Mouse (Mus musculus) forebrain, embryonic 11.5 days (tissue): Measurements from ENCODE around the gene Abcg5. TPM values are rescaled to one million over a fixed set of nuclear protein-coding genes. Genes with fewer than 3 reads are reported as not detected.

Experiments used
- ATAC-seq: fragments of 200-750 bp; cut with Nextera tagmentation; replicated peaks from 2 replicates; pipeline ENCODE4 v1.8.0; 2017; ENCODE audit warnings: moderate TSS enrichment; ENCODE audit not compliant: low FRiP score
- DNase-seq: peaks from one replicate; pipeline ENCODE4 v3.0.0-alpha.2; 2017; ENCODE audit warnings: low spot score
- H3K27ac ChIP-seq: fragments of 300-500 bp; sonication (generic); 2 replicates; pipeline ENCODE4 v1.5.1; 2014; ENCODE audit warnings: low read depth, low read length
- H3K27me3 ChIP-seq: fragments of 300-500 bp; sonication (generic); 2 replicates; pipeline ENCODE4 v1.6.1; 2014; ENCODE audit warnings: mild to moderate bottlenecking, low read length, mixed read lengths; ENCODE audit not compliant: control insufficient read depth, insufficient read depth
- H3K36me3 ChIP-seq: fragments of 300-500 bp; sonication (generic); 2 replicates; pipeline ENCODE4 v1.6.1; 2014; ENCODE audit warnings: mild to moderate bottlenecking, low read length, moderate library complexity, mixed read lengths; ENCODE audit not compliant: control insufficient read depth, insufficient read depth
- H3K4me1 ChIP-seq: fragments of 300-500 bp; sonication (generic); replicated peaks from 2 replicates; pipeline ENCODE4 v1.6.1; 2014; ENCODE audit warnings: low read length, mixed read lengths; ENCODE audit not compliant: control insufficient read depth, insufficient read depth
- H3K4me2 ChIP-seq: fragments of 300-500 bp; sonication (generic); 2 replicates; pipeline ENCODE4 v1.6.1; 2014; ENCODE audit warnings: low read depth, mild to moderate bottlenecking, low read length, moderate library complexity, mixed read lengths; ENCODE audit not compliant: severe bottlenecking
- H3K4me3 ChIP-seq: fragments of 300-500 bp; sonication (generic); 2 replicates; pipeline ENCODE4 v1.5.1; 2014; ENCODE audit warnings: low read depth, low read length
- H3K9ac ChIP-seq: fragments of 300-500 bp; sonication (generic); 2 replicates; pipeline ENCODE4 v1.6.1; 2014; ENCODE audit warnings: low read length
- H3K9me3 ChIP-seq: fragments of 300-500 bp; sonication (generic); 2 replicates; pipeline ENCODE4 v1.6.1; 2016; ENCODE audit warnings: low read length, mixed read lengths; ENCODE audit not compliant: control insufficient read depth
- WGBS: fragments of 180-500 bp; shearing (Covaris S2); extraction: QIAGEN DNeasy Blood & Tissue Kit; methylation state at CpG from one replicate; pipeline ENCODE4 v1.1.7; 2014; 5-methylcytosine and 5-hydroxymethylcytosine counted together
- polyA plus RNA-seq: library from polyadenylated mRNA; unstranded; fragments of >200 nt; fragmentation: Nextera tagmentation; extraction: Ambion mirVana; gene quantifications from 2 replicates; pipeline ENCODE4 v1.2.1, GENCODE M21; 2014

Gene Abcg5
- 5.1 and 5.9 TPM in 2 replicates for polyA plus RNA-seq

DNA sequence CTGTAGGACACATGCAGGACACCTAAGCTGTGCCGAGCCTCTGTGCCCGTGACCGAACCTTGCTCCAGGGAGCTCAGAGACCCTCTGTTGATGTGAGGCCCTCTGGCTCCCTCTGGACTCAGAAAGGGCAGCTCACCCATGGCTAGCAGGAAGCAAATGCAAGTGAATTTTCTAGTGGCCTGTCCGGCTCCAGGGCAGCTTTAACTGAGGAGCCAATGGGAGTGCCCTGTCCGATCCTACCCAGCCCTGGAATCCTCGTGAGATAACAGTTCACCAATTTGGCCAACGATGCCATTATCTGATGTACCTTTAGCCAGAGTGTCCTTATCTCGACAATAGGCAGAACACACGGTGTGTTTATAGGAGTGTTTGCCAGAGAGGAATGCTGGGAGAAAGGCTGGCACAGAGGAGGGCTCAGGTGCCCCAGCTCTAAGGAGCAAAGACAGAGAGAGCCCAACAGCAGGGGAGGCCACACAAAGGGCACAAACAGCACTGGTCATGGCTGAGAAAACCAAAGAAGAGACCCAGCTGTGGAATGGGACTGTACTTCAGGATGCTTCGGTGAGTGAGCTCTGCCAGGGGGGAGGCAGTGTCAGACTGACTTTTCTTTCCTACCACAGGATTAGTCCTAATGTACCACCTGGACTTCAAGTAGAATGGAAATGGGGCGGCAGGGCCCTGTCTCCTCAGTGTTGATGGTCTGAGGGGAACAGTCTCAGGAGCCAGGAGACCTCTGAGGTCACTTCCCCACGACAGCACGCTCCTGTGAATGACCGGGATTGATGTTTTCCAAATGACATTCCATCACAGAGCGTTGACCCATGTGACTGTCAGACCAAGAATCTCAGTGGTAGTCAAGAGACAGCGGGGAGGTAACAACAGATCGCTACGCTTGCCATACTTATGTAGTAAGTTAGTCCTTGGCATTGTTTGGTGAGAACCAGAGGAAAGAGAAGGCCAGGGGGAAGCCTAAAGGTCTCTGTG, at the start of gene Abcg5:
TSS of gene Abcg5 (minus strand) at position 278 of the 984 bp plus-strand sequence.
- no peaks in the 10 kb centered on the region for H3K36me3 ChIP-seq
- no peaks in the 10 kb centered on the region for H3K27me3 ChIP-seq
- ATAC-seq, result no peak
- WGBS, result 80% methylated on average over 18 of the region's 18 CpGs
- no peak within 1 kb of the TSS for H3K4me3 ChIP-seq
- no peak within 1 kb of the TSS for H3K27ac ChIP-seq
- H3K4me2 ChIP-seq, result no peak within 1 kb of the TSS
- H3K9me3 ChIP-seq, result no peaks in the 10 kb centered on the region
- no peak for DNase-seq
- no peak within 1 kb of the TSS for H3K9ac ChIP-seq
- H3K4me1 ChIP-seq, result no peaks in the 10 kb centered on the region

- Histone ChIP-seq H3K27me3 (no peaks in the 10 kb centered on the region), H3K4me2 (no peak overlapping the region), H3K36me3 (peaks cover 6% of the 10 kb centered on the region; the same call in 1 of the 2 replicates), H3K4me3 (no peak overlapping the region), H3K9me3 (no peaks in the 10 kb centered on the region), H3K4me1 (no peaks in the 10 kb centered on the region), H3K27ac (no peak overlapping the region), H3K9ac (no peak overlapping the region)
- ATAC-seq, result no peak
- DNase-seq, result no peak
- 99% methylated on average over 8 of the region's 8 CpGs for WGBS
Observed at GRCm38 (mm10) chr17:84732612-84733011, 49.8 kb upstream of the Abcg5 start.

DNA sequence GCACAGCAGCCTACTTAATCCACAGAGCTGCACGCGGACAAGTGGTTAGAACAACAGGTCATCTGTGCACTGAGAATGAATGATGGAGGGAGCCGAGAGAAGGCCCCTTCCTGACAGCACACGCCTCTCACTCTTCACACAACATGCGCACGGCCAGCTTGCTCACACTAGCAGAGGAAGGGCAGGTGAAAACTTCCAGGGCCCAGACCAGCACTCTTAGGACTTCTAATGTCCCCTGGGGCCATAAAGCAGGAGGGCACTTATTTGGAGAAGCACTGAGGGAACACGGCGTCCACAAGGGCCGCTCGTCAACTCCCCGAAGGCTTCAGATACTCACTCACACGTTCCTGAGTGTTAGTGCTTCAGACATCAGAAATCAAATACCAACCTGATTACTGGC, 48.5 kb upstream of the Abcg5 start:
- Histone ChIP-seq H3K36me3 (peaks cover 6% of the 10 kb centered on the region; the same call in 1 of the 2 replicates), H3K9me3 (no peaks in the 10 kb centered on the region), H3K27ac (no peak overlapping the region), H3K4me2 (no peak overlapping the region), H3K9ac (no peak overlapping the region), H3K27me3 (no peaks in the 10 kb centered on the region), H3K4me3 (no peak overlapping the region), H3K4me1 (no peaks in the 10 kb centered on the region)
- 93% methylated on average over 12 of the region's 12 CpGs for WGBS
- ATAC-seq (no peak), DNase-seq (no peak)

DNA sequence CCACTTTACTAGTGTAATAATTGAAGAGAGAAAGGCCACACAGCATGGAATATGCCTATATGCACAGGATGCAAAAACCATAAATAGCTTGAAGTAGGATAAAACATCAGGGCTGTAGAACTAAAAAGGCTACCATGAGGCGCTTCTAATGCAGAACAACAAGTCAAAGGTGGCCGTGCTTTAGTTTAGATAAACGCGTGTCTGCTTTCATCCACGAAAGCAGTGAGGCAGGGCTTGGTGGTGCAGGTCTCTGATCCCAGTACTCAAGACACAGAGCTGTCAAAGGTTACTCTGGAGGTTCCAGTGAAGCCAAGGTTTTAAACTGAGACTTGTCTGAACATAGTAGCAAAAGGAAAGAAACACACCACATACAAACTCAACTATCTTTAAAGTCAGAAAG, 46.3 kb upstream of the Abcg5 start:
- no peak for DNase-seq
- no peaks in the 10 kb centered on the region for H3K9me3 ChIP-seq
- no peak overlapping the region for H3K9ac ChIP-seq
- no peak overlapping the region for H3K4me2 ChIP-seq
- 97% methylated on average over 5 of the region's 5 CpGs for WGBS
- peaks cover 6% of the 10 kb centered on the region; the same call in 1 of the 2 replicates for H3K36me3 ChIP-seq
- no peak overlapping the region for H3K4me3 ChIP-seq
- H3K4me1 ChIP-seq, result no peaks in the 10 kb centered on the region
- ATAC-seq, result no peak
- no peak overlapping the region for H3K27ac ChIP-seq
- H3K27me3 ChIP-seq, result no peaks in the 10 kb centered on the region

DNA sequence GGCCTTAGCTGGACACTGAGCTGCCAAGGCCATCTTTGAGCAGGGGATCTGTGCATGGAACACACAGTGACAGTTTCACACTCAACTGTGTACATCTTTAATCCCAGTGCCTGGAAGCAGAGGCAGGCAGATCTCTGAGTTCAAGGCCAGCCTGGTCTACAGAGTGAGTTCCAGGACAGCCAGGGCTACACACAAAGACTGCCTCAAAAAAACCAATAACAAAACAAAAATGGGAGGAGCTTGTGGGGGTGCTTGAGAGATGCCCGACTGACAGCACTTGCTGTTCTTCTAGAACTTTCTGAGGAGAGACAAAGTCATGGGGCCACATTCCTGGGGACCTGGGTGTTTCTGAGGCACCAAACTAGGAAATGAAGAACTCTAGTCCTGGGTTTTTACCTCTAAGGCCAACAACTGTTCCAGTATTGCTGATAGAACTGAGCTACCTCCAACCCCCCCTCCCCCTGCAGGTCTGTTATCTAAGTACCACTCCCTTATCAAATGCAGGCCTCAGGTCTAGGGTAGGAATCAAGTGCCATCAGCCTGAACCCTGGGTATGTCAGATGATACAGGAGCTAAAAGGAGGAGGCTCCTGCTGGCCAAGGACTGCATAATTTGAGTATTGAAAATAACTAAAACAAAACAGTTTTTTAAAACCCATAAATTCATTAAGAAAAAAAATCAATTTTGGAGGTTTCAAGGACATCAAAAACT, 45.5 kb upstream of the Abcg5 start:
- Histone ChIP-seq H3K4me3 (no peak overlapping the region), H3K9ac (no peak overlapping the region), H3K36me3 (peaks cover 6% of the 10 kb centered on the region; the same call in 1 of the 2 replicates), H3K4me2 (no peak overlapping the region), H3K4me1 (no peaks in the 10 kb centered on the region), H3K9me3 (no peaks in the 10 kb centered on the region), H3K27me3 (no peaks in the 10 kb centered on the region), H3K27ac (no peak overlapping the region)
- DNase-seq (no peak), ATAC-seq (no peak)
- 71% methylated on average over 1 of the region's 1 CpGs for WGBS

GRCm38 (mm10) chr17:84725163-84725562, 42.4 kb upstream of the Abcg5 start:
- H3K4me2 ChIP-seq, result no peak overlapping the region
- no peaks in the 10 kb centered on the region for H3K4me1 ChIP-seq
- ATAC-seq (no peak), DNase-seq (no peak)
- no peaks in the 10 kb centered on the region for H3K27me3 ChIP-seq
- H3K27ac ChIP-seq, result no peak overlapping the region
- H3K4me3 ChIP-seq, result no peak overlapping the region
- no peaks in the 10 kb centered on the region for H3K9me3 ChIP-seq
- H3K9ac ChIP-seq, result no peak overlapping the region
- 92% methylated on average over 3 of the region's 3 CpGs for WGBS
- H3K36me3 ChIP-seq, result peaks cover under 1% of the 10 kb centered on the region; the same call in 1 of the 2 replicates

DNA sequence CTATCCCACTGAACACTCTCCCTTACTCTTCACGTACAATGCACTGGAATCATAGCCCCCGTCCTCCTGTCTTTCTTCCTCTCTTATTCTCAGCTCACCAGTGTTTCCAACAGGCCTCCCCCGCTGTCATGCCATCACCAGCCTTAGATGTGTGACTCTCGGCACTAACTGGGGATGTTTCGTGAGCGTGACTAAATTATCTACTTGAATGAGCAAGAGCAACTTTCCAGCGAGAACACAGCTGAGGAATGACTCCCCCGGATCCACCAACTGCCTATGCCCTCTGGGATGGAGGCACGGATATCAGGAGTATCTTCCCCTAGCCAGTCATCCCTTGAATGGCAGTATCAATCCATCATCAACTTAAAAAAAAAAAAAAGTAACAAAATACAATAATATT, 41.2 kb upstream of the Abcg5 start:
- H3K9me3 ChIP-seq, result no peaks in the 10 kb centered on the region
- 80% methylated on average over 9 of the region's 9 CpGs for WGBS
- no peak overlapping the region for H3K9ac ChIP-seq
- ATAC-seq (no peak), DNase-seq (no peak)
- H3K4me1 ChIP-seq, result no peaks in the 10 kb centered on the region
- no peak overlapping the region for H3K27ac ChIP-seq
- no peak overlapping the region for H3K4me3 ChIP-seq
- H3K4me2 ChIP-seq, result no peak overlapping the region
- no peaks in the 10 kb centered on the region for H3K27me3 ChIP-seq
- no peaks in the 10 kb centered on the region for H3K36me3 ChIP-seq

GRCm38 (mm10) chr17:84719105-84719504, 36.3 kb upstream of the Abcg5 start:
- DNase-seq (no peak), ATAC-seq (no peak)
- Histone ChIP-seq H3K4me3 (no peak overlapping the region), H3K9me3 (no peaks in the 10 kb centered on the region), H3K4me1 (peaks cover 4% of the 10 kb centered on the region; the same call in 1 of the 2 replicates), H3K4me2 (no peak overlapping the region), H3K27ac (no peak overlapping the region), H3K9ac (no peak overlapping the region), H3K27me3 (no peaks in the 10 kb centered on the region), H3K36me3 (no peaks in the 10 kb centered on the region)
- 91% methylated on average over 3 of the region's 3 CpGs for WGBS
